Mouse (Mus musculus): ENCODE measurements at regions not wholly inside any gene's neighbourhood (a gene's known extent, or its start where the extent isn't known, plus 50 kb on each side); places are given as distances from the start of the nearest gene placed in this dataset.
"Not testable (repeated sequence)": the region's sequence is repeated elsewhere in the genome, so short reads cannot be mapped to it uniquely, and the experiment has no call there.

DNA sequence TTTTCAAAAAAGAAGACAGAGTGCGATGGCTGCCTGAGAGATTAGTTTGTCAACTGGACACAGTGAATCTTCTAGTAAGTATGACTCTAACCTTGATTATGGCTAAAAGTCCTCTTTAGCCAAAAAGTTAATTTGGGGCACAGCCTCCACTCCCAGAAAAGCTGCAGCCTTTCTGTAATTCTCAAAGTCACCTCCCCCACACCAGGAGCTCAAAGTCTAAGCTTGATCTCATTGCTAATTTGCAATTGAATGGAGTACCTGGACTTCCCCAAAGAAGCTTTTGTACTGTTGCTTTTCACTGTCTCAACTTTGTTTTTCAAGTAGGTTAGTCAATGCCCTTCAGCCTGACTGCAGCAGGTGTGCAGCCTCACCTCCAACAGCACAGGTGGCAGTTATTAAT lies 677.0 kb downstream of the Dad1 start:
- TF ChIP-seq CTCF (conservative IDR thresholded peaks at IDR 0.05; ENCODE audit: insufficient read depth, insufficient read length, low read depth, low read length); POLR2A (IDR thresholded peaks at IDR 0.05; ENCODE audit: low read depth, low read length): not testable (repeated sequence)

Data from kidney, adult 2 months (tissue).